Mouse (Mus musculus) lung, adult 2 months (tissue): ENCODE measurements around the gene Pcsk4.

ENCODE experiments used
- CTCF ChIP-seq: fragments of 200-500 bp; IDR thresholded peaks from 2 replicates; pipeline ENCODE4 v1.5.1; 2011; ENCODE audit warnings: mild to moderate bottlenecking, low read length, control low read depth; ENCODE audit not compliant: insufficient read depth
- POLR2A ChIP-seq: fragments of 200-500 bp; IDR thresholded peaks from 2 replicates; pipeline ENCODE4 v1.6.1; 2011; ENCODE audit warnings: low read depth, mild to moderate bottlenecking, control low read depth, low read length, borderline replicate concordance; ENCODE audit errors: extremely low read depth

- TF ChIP-seq POLR2A (no peak), CTCF (no peak)
These were observed 27.8 kb downstream of the Pcsk4 start for GRCm38 (mm10) chr10:80301256-80302081.
